Mouse (Mus musculus): ENCODE data around the gene Iqce.

Gene Iqce

DNA sequence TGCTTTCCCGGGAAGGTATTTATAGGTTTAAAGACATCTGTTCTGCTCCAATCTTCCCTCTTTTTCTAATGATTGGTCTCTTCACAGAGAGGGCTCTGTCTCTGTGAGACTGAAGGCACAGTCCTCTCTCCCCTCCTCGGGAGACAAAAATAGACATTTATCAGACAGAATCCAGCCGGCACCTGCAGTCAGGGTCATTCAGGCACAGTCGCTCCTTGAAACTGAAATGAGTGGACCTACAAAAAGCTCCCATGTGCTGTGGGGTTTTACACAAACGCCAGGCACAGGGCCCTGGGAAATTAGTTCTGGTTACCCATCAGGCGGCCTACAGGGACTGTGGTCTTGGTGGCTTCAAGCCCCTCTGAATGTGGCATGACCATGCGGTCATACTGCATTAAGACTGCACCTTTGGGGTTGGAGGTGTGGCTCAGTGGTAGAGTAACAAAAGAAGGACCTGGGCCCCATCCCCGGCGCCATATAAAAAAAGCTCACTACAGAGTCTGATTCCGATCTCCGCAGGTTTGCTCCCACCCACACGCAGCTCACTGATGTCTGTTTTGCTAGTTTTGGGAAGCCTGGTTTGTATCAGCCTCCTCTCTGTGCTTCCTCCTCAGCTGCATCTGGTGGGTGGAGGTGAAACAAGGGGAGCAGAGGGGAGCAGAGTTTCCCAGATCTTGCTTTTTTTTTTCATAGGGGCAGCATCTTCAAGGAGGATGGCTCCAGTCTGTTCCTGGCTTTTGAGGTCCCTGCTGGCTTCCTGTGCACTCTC, 40.1 kb downstream of the Iqce start:
- no peak for DNase-seq (ENCODE audit: low spot score in 2 of 2)

DNA sequence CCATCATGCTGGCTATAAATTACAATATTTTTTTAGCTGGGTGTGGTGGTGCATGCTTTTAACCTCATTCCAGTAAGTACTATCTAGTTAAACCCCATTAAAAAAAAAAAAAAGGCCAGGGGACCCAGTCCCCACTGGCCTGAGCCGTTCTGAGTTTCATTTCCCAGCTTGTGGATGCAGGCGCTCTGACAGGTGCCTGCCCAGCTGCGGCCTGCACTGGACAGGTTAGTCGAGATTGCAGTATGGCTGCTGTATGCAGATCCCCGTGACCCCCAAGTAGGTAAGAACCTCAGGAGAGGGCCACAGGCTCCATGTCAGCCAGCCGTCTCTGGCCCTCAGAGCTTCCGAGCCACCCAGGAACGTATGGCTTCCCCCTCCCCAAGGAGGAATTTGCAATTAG, 40.8 kb downstream of the Iqce start:
- no peak for DNase-seq (ENCODE audit: low spot score in 2 of 2)

DNA sequence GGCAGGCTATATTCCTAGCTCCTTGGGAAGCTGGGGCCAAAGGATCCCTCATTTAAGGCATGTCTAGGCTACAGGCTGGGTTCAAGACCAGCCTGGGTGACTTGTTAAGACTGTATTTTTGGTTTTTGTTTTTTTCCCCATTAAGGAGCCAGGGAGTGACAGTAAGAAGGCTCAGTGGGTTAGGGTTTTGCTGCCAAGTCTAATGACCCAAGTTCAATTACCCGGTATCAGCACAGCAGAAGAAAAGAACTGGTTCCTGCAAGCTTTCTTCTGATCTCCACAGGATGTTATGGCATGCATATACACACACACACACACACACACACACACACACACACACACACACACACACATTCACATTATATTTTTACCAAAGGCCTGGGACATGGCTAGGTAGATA, 41.8 kb downstream of the Iqce start:
- no peak for DNase-seq (ENCODE audit: low spot score in 2 of 2)

DNA sequence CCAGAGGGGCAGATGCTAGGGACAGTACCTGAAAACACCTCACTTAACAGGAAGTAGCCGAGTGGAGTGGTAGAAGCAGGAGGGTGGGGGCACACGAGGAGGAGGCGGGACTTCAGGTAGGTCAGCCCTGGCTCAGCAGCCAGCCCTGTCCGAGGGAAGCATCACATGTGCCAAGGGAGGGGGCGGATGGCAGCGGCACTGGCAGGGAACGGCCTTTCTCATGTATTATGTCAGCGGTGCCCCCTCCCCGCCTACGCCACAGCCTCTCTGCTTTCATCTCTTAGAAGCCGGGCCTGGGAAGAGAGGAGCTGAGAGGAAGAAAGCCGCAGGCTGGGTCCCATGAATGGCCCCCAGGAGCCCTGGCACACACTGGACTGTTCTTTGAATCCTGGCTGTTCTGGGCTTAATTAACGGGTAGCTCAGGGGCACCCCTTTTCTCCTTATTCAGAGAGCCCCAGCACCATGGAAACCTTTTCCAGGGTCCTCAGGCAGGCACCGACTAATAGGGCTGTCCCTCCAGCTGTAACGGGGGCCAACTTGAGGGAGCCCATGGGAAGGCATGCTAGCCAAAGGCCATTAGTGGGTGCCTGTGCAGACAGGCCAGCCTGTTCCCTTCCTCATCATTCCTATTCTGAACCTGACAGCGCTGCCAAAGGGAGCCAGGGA, 42.4 kb downstream of the Iqce start:
- peak in 1 of 2 experiments; percentile 83 for DNase-seq (ENCODE audit: low spot score in 2 of 2)

DNA sequence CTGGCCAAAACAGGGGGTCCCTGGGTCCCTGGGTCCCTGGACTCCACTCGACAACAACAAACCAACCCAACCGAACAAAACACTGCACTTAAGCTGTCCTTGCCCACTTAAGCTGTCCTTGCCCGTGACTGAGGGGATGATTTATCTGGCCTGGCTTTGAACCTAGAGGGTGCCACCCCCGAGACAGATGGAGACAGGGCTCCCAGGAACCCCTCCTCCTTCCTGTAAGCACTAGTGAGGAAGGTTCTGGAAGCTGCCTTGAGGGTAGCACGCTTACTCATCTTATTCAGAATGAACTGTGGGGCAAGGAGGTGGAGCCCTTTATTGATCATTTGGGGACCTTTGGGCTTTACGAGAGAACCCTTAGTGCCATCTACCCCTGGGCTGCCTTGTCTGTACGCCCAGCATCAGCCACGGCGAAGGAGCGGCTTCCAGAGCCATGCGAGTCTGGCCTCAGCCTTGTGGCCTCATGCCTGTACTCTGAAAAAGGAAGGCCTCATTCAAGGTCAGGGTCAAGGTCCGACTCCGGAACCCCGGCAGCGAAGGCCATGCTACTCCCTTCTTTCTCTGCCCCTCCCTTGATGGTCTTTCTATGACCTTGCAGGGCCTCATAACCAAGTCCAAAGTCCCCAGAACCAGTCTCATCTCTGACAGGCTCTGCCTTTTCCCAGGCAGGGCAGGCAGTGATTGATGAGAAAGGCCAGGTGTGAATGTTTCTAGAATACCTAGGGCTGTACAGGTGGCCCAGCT, 47.9 kb downstream of the Iqce start:
- no peak for DNase-seq (ENCODE audit: low spot score in 2 of 2)

DNA sequence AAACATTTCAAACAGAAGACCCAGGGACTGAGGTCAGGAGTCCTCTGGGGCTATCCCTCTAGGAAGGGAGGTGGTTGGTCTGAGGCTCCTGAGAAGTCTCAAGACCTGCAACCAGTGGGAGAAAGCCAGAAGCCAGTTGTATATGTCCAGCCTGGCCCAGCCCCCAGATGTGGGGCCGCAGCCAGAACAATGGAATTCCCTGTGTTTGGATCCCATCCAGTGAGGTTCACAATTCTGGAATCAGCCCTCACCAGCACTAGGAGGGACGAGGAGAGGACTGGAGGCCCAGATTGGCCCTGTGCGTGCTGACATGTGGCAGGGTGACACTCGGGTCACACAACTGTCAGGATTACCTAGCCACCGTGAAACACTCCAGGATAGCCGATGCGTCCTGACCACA, 49.6 kb downstream of the Iqce start:
- no peak for DNase-seq (ENCODE audit: low spot score in 2 of 2)

DNA sequence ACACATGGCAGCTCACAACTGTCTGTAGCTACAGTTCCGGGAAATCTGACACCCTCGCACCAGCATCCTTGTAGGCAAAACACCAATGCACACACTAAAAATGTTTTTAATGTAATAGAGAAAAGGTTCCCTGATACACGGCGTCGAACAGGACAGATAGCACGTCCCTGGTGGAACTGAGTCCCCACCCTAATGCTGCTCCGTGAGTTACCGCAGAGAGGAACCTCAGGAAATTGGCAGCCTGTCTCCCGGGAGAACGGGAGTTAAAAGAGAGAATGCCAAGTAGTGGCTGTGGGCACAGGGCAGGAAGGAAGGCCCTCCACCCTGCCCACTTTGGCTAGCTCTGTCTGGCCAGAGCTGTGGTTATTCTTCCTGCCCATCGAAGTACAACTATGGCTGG, 50.9 kb downstream of the Iqce start:
- DNase-seq (ENCODE audit: low spot score in 2 of 2) = no peak

DNA sequence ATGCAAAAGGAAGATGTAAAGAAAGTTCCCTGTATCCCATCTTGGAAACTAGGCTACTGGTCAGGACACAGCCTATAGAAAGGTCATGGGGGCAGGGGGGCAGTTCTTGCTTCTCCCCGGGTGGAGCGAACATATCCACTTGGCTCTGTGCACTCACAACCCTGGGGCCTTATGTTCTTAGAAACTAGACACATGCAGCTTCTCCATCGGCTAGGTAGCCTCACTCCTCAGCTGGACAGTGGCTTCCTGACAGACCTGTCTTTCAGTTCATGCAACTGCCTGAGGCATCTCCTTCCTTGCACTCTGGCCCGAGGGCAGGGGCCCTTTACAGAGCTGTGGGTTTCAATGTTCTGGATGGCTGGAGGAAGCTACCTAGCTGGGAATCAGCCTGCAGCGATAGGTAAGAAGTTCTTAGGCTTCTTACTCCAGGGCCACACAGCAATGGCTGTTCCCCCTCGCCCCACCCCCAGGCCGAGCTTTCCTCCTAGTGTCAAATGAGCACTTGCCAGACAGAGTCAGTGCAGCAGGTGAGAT, 52.2 kb downstream of the Iqce start:
- no peak for DNase-seq (ENCODE audit: low spot score in 2 of 2)

DNA sequence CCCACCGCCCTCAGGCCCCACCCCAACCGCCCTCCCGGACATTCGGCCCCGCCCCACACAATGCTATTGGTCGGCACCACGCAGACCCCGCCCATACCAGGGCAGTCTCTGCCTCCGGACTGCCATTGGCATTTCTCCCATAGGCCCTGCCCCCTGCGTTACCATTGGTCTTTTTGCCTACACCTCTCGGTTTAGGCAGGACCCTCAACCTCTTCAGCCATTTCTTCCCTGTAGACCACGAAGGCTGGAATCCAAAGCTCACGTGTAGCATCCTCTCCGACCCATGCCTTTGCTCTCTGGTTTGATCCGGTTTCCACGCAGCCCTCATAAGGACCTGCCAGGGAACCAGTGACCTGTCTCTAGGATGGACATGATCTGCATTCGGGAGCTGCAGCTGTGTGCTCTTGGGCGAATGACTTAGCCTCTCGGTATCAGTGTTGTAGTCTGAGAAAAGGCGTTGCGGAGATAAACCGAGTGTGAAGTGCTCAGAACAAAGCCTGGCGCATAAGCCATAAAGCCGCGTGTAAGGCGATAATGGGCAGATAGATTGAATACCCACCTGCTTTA, 53.0 kb downstream of the Iqce start:
- DNase-seq (ENCODE audit: low spot score in 2 of 2) = peak; percentile 94 to 96

DNA sequence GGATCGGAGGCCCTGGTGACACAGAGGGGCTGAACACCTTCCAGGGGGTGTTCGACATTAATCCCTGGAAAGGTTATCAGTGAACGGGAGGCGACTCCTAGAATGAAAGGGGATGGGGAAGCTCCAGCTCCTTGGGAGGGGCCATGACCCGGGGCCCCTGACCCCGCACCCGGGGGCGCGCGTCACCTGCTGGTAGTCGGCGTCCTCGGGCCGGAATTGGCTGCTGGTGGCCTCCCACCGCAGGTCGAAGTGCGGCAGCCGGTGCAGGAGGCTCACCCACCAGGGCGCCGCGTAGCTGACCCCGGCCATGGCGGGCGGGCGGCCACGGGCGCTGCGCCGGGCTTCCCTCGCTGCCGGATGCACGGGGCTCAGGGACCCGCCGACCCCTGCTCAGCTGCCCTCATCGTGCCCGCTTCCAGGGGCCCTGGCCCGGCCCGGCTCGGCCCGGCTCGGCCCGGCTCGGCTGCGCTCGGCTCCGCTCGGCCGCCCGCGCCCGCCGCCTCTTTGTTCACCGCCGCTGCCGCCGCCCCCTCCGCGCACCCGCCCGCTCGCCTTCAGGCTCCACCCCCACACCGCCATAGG, 53.6 kb downstream of the Iqce start, which contains the start of gene Ttyh3:
Gene Ttyh3, minus strand, starts transcription at position 513 of the 582 bp plus-strand sequence.
- no peak for DNase-seq (ENCODE audit: low spot score in 2 of 2)

DNA sequence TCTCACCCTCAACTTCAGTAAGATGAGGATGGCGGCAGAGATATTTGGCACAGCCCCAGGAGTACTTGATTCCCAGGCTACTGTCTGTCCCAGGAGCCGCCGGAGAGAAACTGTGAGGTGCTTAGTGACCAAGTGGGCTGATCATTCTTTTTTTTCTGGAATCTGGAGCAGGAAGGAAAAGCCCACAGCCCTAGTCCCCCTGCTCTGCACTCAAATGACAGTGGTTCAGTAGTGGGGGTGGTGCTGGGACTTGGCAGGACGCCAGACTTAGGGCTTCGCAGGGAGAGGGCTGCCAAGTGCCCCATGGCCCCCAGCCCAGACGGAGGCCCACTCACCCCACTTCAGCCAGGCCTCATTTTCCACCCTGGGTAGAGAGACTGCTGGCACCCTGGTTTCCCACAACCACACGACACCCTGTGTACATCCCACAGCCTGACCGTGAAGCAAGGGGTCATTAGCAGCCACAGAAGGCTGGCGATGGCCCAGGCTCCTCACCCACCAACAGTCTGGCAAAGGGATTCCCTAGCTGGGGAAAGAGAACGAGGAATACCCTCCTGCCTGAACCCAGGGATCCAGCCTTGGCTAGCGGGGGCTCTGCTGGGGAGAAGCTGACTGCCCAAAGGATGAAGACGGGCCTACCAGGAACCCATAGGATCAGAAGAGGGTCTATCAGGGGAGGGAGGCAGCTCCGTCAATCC, 54.2 kb downstream of the Iqce start:
- DNase-seq (ENCODE audit: low spot score in 2 of 2) = peak; percentile 62 to 76

DNA sequence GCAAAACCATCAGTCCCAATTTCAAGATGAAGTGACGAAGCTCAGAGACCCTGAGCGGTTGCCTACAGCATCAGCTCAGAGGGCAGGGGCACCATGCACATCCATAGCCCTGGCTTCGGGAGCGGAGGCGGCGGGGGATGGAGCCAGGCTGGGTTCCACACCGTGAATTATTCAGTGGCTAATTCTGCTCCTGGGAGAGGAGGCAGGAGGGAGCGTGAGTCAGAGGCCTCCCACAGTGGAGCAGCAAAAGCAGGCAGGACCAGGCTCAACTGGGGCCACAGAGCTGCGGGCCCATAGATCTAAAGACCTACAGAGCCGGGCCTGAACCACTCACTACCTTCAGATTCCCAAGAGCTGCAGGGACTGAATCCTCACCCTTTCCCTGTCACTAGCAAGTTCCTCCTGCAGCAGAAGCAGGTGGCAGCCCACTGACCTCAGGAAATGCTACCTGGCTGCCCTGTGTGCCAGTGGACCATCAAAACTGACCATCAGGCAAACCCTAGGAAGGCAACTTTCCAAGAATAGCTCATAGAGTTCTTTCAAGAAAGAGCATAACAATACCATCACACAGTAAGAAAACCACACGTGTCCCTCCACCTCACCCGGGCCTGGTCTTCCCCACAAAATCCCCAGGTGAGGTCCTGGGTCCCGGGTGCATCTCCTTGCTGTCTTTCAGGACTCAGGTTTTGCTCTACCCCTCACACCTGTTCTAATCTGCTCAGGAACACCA, 55.0 kb downstream of the Iqce start:
- no peak for DNase-seq (ENCODE audit: low spot score in 2 of 2)

DNA sequence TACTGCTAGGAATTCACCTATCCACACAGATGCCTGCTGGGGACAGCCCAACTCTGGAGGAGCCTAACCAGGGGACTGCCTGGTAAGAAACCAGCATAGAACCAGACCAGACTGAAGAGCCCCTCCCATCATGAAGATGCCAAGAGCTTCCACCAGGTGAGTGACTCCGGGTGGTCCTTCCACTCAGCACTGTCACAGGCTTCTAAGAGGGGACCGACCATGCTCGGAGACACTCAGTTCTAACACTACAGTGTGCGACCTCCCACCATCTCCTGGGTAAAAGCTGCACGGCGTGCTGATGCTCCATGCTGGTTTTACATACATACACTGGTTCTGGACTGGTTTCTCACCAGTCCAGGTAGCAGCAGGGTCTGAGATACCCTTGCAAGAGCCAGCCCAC, 56.0 kb downstream of the Iqce start:
- DNase-seq (ENCODE audit: low spot score in 2 of 2) = no peak

DNA sequence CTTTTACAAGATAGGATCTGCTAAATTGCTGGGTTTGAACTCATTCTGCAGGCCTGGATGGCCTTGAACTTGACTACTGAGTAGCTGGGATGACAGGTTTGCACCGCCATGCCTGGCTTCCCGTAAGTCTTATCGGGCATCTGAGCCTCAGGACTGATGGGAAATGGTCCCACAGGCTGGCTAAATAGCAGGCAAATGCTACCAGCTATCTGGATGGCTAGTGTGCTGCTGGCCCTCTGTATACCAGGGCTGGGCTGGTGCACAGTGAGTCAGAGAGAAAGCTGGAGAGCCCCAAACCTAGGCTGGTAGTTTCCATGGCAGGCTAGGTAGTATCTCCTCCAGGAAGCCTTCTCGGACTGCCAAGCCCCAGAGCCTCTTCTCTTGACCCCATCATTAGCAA, 56.7 kb downstream of the Iqce start:
- no peak for DNase-seq (ENCODE audit: low spot score in 2 of 2)

DNA sequence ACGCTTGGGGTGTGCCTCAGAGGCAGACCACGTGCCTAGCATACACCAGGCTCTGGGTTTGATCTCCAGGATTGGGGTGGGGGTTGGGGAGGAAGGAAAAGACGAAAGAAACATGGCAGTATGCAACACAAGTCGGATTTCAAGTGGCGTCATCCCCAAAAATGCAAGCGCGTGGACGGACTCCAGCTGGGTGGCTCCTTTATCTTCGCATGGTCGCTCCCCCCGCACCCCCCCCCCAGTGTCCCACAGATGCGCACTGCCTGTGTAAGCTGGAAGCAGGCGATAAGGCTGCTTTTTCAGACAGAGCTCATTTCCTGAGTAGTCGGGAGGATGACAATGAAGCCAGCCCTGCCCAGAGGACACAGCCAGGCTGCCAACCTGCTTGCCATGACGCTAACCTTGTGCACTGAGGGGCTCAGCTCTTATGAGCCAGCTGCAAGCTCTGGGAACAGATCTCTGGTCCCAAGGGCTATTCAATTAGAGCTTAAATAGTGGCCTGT, 57.4 kb downstream of the Iqce start:
- no peak for DNase-seq (ENCODE audit: low spot score in 2 of 2)

DNA sequence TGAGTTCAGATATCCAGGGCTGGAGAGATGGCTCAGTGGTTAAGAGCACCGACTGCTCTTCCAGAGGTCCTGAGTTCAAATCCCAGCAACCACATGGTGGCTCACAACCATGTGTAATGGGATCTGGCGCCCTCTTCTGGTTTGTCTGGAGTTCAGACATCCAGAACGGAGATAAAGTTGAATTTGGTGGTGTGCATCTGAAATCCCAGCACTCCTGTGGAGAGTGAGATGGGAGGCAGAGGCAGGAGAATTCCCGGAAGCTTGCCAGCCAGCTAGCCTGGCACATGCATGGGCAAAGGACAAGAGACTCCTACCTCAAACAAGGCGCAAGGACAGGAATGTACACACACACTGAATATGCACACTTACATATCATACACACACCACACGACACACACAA, 57.9 kb downstream of the Iqce start:
- no peak for DNase-seq (ENCODE audit: low spot score in 2 of 2)

DNA sequence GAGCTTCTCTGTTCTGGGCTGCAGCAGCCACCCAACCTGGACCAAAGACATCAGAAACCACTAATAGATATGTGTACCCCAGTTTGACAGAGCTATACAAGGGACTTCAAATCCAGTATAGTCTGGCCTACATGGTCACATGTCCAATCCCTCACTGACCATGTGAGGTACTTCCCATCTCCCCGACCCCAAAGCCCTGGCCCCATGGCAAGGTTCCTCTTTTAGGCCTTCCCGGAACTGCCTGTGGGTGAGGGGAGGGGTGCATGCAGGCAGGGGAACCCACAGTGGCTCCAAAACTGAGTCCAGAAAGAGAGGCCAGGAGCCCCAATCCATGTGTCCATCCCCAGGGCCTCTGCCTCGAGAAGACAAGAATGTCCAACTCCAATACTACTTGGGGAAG, 60.1 kb downstream of the Iqce start:
- no peak for DNase-seq (ENCODE audit: low spot score in 2 of 2)

DNA sequence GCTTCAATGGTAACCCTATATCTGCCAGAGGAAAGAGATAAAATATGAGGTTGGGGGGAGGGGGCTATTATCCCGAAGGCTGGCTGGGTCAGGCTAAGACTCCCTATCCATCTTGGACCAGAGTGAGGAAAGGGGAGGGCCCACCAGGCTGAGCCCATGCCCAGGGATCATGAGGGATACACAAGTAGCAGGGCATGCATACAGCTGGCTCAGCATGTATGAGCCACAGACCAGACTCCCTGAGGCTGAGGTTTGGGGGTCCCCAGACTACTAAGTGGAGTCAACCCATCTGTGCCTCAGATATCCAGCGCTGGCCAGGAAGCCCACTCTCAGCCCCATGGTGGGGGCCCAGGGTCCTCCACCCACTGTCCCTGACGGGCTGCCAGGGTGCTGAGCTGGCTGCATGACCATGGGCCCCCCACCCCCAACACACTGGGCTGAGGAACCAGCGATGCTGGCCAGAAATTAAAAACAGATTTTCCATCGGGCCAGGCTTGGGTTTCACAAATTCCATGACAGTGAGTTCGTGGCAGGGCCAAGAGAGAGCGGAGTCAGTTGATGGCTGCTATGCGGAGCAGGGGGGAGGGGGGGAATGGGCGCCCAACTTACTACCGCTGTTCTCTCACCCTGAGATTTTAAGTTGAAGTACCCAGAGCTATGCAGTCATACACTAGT, 60.8 kb downstream of the Iqce start:
- DNase-seq (ENCODE audit: low spot score in 2 of 2) = no peak

DNA sequence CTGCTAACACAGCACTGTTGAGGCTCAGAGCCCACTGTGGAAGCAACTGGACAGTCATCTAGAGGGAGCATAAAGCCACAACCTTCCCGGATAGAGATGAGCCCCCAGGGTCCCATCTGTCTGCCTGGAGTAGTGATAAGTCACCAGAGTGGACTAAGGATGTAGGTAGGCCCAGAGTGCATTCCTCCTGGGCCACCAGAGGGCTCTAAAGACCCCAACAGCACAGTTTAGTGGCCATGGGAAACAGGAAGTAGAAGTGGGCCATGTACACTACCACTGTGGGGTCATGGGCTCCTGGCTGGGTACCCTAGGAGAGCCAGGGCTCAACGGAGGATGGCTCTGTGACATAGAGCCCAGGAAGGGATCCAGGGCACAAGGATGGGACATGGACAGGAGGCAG, 61.4 kb downstream of the Iqce start:
- DNase-seq (ENCODE audit: low spot score in 2 of 2) = no peak

DNA sequence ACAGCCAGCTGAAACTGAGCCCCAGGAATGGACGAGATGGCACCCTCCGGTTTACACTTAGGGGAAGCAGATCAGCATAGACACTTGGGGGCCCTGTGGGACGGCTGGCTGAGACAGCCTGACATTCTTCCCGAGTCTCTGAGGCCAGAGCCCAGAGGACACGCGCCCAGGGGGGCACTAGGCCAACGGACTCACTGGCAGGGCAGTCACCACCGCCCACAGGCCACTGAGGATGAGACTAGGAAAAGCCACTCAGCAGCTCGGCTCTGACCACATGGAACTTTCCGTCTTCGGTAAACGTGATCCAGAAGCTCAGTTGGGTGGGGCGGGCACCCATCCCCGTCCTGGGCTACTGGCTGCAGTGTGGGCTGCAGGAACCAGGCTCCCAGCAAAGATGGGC, 62.3 kb downstream of the Iqce start:
- no peak for DNase-seq (ENCODE audit: low spot score in 2 of 2)
